Mouse (Mus musculus): Measurements from ENCODE around the gene Zfp383. TPM values are rescaled to one million over a fixed set of nuclear protein-coding genes. Genes with fewer than 3 reads are reported as not detected.
"Not testable (repeated sequence)": the region's sequence is repeated elsewhere in the genome, so short reads cannot be mapped to it uniquely, and the experiment has no call there.

Zfp383 gene
- total RNA-seq (2014; rRNA removed) (2.4 and 3.2 TPM in 2 replicates), polyA plus RNA-seq (2012; rRNA removed) (0.36 and 0.51 TPM in 2 replicates)

DNA sequence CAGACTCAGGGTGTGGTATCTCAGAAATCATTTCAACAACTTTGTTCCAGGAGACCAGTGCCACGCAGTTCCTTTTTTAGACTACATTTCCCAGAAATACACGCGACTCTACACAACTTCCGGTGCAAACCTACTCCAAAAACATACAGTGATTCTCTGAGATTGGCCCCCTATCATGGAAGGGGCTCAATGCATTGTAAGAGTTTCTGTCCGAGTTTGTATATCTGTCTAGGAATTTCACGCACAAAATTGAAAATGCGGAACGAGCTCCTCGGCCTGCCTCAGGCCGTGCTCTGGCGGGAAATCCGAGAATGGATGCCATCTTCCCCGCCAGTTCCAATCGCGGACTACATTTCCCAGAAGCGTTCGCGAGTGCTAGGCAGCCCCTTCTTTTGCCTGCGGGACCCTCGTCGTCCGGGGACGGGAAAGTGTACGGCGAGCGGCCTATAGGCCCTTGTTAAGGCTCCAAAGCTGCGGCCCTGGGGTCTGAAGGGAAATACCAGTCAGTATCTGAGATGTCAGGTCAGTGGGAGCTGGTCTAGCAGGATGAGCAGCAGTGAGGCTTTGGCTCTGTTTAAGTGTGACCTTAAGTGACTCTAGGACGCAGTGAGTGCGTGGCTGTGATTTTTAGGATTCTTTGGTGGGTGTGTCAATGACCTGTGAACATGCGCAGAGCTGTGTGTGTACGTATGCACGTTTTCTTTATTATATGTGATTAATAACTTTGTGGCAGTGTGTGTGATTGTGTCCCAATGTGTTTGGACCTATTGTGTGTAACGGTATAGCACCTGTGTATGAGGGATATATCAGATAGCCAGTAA lies at the start of gene Zfp383:
Gene Zfp383, plus strand, starts transcription at position 94 of the 821 bp plus-strand sequence.
- H3K4me1 ChIP-seq (ENCODE audit: control insufficient read depth, insufficient read depth, low read length), result no peaks in the 10 kb centered on the region
- H3K27me3 ChIP-seq (ENCODE audit: control insufficient read depth, insufficient read depth, low read length), result no peaks in the 10 kb centered on the region
- peaks cover 23% of the 10 kb centered on the region for H3K36me3 ChIP-seq (ENCODE audit: control insufficient read depth, insufficient read depth, low read length)
- no peak for TF ChIP-seq POLR2A (IDR thresholded peaks at IDR 0.05; ENCODE audit: extremely low read depth, insufficient read depth, low read length)
- no peak for TF ChIP-seq CTCF (IDR thresholded peaks at IDR 0.05; ENCODE audit: low read depth, low read length)
- H3K79me2 ChIP-seq (ENCODE audit: control insufficient read depth, insufficient read depth, low read length), result no peaks in the 10 kb centered on the region; the same call in 1 of the 2 replicates
- peak within 1 kb of the TSS; percentile 93 for H3K27ac ChIP-seq (replicated peaks; ENCODE audit: insufficient read depth, low read depth, low read length)
- peak; percentile 87 for DNase-seq (ENCODE audit: extremely low read depth, low read depth, low spot score)
- H3K9ac ChIP-seq (ENCODE audit: low read depth, low read length), result peak within 1 kb of the TSS; percentile 79
- peak within 1 kb of the TSS; percentile 77 for H3K4me3 ChIP-seq (ENCODE audit: insufficient read depth, low read depth, low read length)
- WGBS, result under 1% methylated on average over 33 of the region's 33 CpGs

DNA sequence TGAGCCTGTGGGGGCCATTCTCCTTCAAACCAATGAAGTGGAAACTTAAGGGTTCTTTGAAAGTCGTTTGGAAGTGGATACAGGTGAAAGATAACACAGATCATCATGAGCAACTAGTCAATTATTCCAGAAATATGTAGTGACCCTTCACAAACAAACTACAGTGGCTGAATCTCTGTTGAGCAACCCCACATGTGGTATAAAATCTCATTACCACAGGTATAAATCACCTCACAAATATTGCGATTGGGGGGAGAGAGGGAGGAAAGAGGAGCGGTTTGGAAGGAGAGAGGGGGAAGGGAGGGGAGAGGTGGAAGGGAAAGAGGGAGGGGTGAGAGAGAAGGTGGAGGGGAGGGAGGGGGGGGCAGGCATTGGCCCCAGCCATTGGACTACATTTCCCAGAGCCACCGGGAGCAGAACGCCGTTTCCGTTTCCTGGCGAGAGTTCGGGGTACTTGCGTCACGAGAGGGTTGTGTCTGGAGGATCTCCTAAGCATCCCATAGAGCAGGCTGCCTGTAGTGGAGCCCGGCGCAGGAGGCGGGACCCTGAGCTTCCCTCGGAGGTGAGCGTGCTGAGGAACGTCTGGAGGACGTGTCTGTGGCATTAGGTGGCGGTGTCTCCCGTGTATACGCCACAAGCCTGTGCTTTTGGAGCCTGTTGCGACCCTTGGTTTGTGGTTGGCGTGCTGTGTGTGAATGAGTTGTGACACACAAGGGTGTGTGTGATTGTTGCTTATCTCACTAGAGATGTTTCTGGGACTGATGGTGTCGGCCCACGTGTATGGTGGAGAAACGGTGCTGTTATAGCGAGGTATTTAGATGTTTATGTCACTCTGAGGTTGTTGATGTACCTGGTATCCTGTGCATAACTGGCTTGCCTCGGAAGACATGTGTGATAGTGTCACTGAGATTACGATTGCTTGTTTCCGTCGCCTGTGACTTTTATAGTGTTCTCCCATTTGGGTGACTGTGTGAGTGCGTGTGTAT lies 48.2 kb upstream of the Zfp383 start, which contains the start of gene Zfp420:
Gene Zfp420, plus strand, starts transcription at position 448 of the 986 bp plus-strand sequence.
- Histone ChIP-seq H3K79me2 (ENCODE audit: control insufficient read depth, insufficient read depth, low read length) (no peaks in the 10 kb centered on the region), H3K9ac (ENCODE audit: low read depth, low read length) (peak within 1 kb of the TSS; percentile 63), H3K27ac (replicated peaks; ENCODE audit: insufficient read depth, low read depth, low read length) (0 out of 2 replicates have a peak within 1 kb of the TSS, but pooled peaks have one; percentile 19), H3K27me3 (ENCODE audit: control insufficient read depth, insufficient read depth, low read length) (no peaks in the 10 kb centered on the region), H3K4me3 (ENCODE audit: insufficient read depth, low read depth, low read length) (peak within 1 kb of the TSS; percentile 64), H3K36me3 (ENCODE audit: control insufficient read depth, insufficient read depth, low read length) (no peaks in the 10 kb centered on the region), H3K4me1 (ENCODE audit: control insufficient read depth, insufficient read depth, low read length) (peaks cover 2% of the 10 kb centered on the region)
- TF ChIP-seq CTCF (IDR thresholded peaks at IDR 0.05; ENCODE audit: low read depth, low read length), result peak; percentile 6; the same call in 1 of the 2 replicates
- TF ChIP-seq POLR2A (IDR thresholded peaks at IDR 0.05; ENCODE audit: extremely low read depth, insufficient read depth, low read length), result 0 out of 2 replicates have a peak, but pooled peaks have one; percentile 25
- WGBS, result 5% methylated on average over 32 of the region's 32 CpGs
- DNase-seq (ENCODE audit: extremely low read depth, low read depth, low spot score), result peak; percentile 90

DNA sequence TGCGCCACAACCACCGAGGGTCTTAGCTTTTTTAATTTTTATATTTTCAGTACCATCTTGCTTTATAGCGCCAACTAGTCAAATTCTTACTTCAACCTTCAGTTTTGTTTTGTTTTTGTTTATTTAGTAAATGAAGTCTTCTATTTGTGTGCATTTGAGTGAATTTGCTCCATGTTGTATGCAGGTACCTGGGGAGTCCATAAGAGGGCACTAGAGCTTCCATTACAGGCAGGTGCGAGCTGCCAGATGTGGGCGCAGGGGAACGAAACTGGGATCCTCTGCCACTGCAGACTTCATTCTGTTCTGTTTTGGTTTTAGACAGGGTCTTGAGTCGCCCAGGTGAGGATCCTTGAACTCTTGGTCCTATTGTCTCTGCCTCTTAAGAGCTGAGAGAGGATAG lies 46.4 kb upstream of the Zfp383 start:
- WGBS, result 95% methylated on average over 7 of the region's 7 CpGs
- no peaks in the 10 kb centered on the region for H3K27me3 ChIP-seq (ENCODE audit: control insufficient read depth, insufficient read depth, low read length)
- no peak for DNase-seq (ENCODE audit: extremely low read depth, low read depth, low spot score)
- H3K4me1 ChIP-seq (ENCODE audit: control insufficient read depth, insufficient read depth, low read length), result peaks cover 2% of the 10 kb centered on the region
- H3K27ac ChIP-seq (replicated peaks; ENCODE audit: insufficient read depth, low read depth, low read length), result no peak overlapping the region
- no peaks in the 10 kb centered on the region; the same call in 1 of the 2 replicates for H3K36me3 ChIP-seq (ENCODE audit: control insufficient read depth, insufficient read depth, low read length)
- H3K79me2 ChIP-seq (ENCODE audit: control insufficient read depth, insufficient read depth, low read length), result no peaks in the 10 kb centered on the region
- no peak overlapping the region for H3K4me3 ChIP-seq (ENCODE audit: insufficient read depth, low read depth, low read length)
- TF ChIP-seq POLR2A (IDR thresholded peaks at IDR 0.05; ENCODE audit: extremely low read depth, insufficient read depth, low read length) (no peak), CTCF (IDR thresholded peaks at IDR 0.05; ENCODE audit: low read depth, low read length) (no peak)
- H3K9ac ChIP-seq (ENCODE audit: low read depth, low read length), result no peak overlapping the region

DNA sequence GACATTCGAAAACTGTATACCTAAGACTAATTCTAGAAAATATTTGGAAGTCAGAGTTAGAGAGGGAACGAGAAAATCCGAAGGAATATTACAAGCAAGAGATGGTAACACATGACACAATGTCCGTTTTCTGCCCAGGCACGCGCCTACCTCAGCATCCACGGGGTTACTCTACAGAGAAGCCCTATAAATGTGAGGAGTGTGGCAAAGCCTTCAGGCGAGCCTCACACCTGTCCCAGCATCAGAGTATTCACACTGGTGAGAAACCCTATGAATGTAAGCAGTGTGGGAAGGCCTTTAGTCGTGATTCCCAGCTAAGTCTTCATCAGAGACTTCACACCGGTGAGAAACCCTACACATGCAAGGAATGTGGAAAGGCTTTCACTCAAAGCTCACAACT lies 33.8 kb upstream of the Zfp383 start:
- Histone ChIP-seq H3K27me3 (ENCODE audit: control insufficient read depth, insufficient read depth, low read length) (peaks cover 7% of the 10 kb centered on the region; the same call in 1 of the 2 replicates), H3K4me3 (ENCODE audit: insufficient read depth, low read depth, low read length) (no peak overlapping the region), H3K27ac (replicated peaks; ENCODE audit: insufficient read depth, low read depth, low read length) (no peak overlapping the region), H3K4me1 (ENCODE audit: control insufficient read depth, insufficient read depth, low read length) (no peaks in the 10 kb centered on the region), H3K36me3 (ENCODE audit: control insufficient read depth, insufficient read depth, low read length) (peaks cover 26% of the 10 kb centered on the region), H3K79me2 (ENCODE audit: control insufficient read depth, insufficient read depth, low read length) (no peaks in the 10 kb centered on the region), H3K9ac (ENCODE audit: low read depth, low read length) (no peak overlapping the region)
- TF ChIP-seq CTCF (IDR thresholded peaks at IDR 0.05; ENCODE audit: low read depth, low read length) (no peak), POLR2A (IDR thresholded peaks at IDR 0.05; ENCODE audit: extremely low read depth, insufficient read depth, low read length) (no peak)
- WGBS, result 97% methylated on average over 10 of the region's 10 CpGs
- no peak for DNase-seq (ENCODE audit: extremely low read depth, low read depth, low spot score)

DNA sequence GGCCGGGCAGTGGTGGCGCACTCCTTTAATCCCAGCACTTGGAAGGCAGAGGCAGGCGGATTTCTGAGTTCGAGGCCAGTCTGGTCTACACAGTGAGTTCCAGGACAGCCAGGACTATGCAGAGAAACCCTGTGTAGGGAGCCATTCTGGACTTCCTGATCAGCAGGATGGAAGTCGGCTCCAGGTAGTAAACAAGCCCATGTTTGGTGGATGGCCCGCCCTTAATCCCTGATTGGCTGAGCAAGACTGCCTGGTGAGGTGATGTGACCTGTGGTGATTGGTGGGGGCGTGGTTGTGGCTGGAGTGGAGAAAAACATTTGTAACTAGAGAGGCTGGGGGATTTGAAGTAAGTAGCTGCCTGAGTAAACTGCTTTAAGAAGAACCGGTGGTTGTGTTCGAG lies 30.5 kb upstream of the Zfp383 start:
- WGBS, result 95% methylated on average over 9 of the region's 9 CpGs

More for the DNA sequence above, 30.5 kb upstream of the Zfp383 start:
- H3K79me2 ChIP-seq (ENCODE audit: control insufficient read depth, insufficient read depth, low read length); H3K4me3 ChIP-seq (ENCODE audit: insufficient read depth, low read depth, low read length); DNase-seq (ENCODE audit: extremely low read depth, low read depth, low spot score); H3K4me1 ChIP-seq (ENCODE audit: control insufficient read depth, insufficient read depth, low read length); H3K9ac ChIP-seq (ENCODE audit: low read depth, low read length); H3K27me3 ChIP-seq (ENCODE audit: control insufficient read depth, insufficient read depth, low read length); H3K27ac ChIP-seq (replicated peaks; ENCODE audit: insufficient read depth, low read depth, low read length): not testable (repeated sequence)
- H3K36me3 ChIP-seq (ENCODE audit: control insufficient read depth, insufficient read depth, low read length), result peaks cover 21% of the 10 kb centered on the region
